Mouse (Mus musculus) lung, adult 18-20 months (tissue): ENCODE results near the gene Flg.

Source experiments
- DNase-seq, 2 experiments: peaks; one replicate each; pipeline ENCODE4 v3.0.0; 2022; ENCODE audit warnings: mixed read lengths in 2 of 2

Flg gene

GRCm38 (mm10) chr3:93273223-93273622 lies at the start of gene Flg:
Flg (plus strand) TSS chr3:93273523.
- DNase-seq: no peak

DNA sequence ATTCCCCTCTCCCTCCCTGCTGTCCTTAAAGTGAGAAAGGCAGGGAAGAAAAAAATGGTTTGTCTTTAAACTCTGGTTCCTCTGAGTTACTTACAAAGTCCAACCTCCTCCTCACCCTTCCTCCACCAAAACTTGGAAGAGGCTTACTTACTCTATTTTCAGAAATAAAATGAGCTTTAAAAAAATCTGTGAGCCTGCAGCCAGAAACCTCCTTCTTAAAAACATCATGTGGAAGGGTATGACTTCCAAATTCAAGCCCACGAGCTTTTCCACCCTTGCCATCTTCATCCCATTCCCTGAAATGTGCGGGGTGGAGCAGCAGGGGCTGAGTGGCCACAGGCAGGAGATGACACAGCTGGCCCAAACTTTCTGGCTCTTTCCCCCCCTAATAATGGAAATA lies 24.2 kb downstream of the Flg start:
- no peak for DNase-seq

DNA sequence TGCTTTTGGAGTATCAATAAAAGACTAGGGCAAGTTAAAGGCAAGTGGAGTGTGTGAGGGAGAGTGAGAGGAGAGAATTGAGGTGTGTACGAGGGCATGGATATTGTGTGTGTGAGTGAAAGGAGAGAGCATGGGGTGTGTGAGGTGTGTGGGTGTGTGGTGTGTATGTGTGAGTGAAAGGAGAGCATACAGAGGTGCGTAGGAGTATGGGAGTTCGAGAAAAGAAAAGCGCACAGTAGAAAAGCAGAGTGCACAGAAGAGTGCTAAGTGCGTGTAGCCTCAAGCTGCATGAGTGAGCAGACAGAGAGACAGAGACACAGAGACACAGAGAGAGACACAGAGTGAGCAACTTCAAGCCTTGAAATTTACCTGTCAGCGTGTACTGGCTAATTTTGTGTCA lies 26.5 kb downstream of the Flg start:
- no peak for DNase-seq

- no peak for DNase-seq
These were observed 28.6 kb downstream of the Flg start for GRCm38 (mm10) chr3:93301896-93302295.

DNA sequence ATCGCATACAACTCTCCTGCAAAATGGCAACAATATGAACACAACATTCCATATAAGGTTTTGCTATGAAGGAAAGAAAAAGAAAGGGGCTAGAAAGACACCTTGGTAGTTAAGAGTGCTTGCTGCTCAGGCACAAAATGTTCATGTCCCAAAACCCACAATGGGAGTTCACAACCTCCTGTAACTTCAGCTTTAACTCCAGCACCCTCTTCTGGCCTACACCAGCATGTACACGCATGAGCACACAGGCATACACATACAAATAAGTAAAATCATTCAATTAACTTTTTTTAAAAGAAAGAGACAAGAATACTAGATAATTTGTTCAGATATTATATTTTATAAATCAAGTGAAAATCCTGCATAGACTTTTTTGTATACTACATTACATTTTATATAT lies 32.8 kb downstream of the Flg start:
- DNase-seq: no peak

DNA sequence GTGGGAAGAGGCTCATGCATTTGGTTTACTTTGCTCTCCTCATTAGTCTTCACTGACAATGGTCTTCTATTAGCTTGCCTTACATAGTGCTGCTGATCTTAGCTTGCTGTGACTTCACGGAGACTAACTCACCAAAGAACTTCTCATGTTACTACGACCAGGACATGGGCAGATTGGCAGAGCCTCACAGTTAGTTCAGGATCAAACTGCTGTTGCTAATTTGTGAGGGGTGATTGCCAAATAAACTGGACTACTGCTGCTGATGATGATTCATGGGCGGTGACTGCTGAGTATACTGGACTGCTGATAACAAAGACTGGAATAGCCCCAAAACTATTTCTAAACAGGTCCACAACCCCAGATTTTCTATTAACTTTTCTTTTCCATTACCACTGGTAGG lies 38.0 kb downstream of the Flg start:
- DNase-seq: no peak

- DNase-seq: no peak
These were observed 41.1 kb downstream of the Flg start for GRCm38 (mm10) chr3:93314388-93314787.

DNA sequence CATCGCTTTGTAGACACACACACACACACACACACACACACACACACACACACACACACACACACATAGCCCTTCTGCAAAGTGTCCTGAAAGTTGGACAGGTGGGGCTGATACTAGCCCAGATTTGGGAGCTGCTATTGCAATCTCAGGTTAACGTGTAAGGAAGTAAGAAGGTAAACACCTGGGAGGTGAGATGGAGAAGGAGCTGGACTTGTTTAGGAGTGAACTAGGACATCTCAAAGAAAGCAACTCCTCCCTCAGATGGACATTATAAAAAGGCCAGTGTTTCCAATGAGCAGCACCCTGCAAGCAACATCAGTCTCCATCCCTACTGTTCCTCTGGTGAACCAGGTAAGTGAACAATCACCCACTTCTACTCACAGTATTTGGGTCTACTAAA lies 46.1 kb downstream of the Flg start, which contains the start of gene Hrnr:
Hrnr (plus strand) TSS at position 301 of the 400 bp plus-strand sequence.
- no peak for DNase-seq

- DNase-seq: no peak
These were observed 64.4 kb downstream of the Flg start for GRCm38 (mm10) chr3:93337749-93338148.

DNA sequence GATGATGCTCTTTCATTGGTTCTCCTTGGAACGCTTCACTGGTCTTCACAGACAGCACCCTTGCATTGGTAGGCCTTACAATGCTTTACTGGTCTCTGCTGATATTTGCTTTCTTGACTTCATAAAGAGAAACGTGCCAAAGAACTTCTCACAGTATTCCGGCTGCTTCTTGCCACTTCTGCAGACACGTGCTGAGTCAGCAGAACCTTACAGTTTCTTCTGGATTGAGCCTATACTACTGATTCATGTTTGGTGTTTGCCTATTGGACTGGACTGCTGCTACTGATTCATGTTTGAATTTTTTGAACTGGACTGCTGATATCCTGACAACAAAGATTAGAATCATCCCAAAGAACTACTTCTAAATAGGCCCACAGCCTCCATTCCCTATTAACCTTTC lies 66.7 kb downstream of the Flg start:
- no peak for DNase-seq
